Mouse (Mus musculus): ENCODE results near the gene Dennd6b. TPM values are rescaled to one million over a fixed set of nuclear protein-coding genes. Genes with fewer than 3 reads are reported as not detected.

The Dennd6b gene
- total RNA-seq, 2 experiments from 2014 or later, result 4.7 to 6.1 TPM

DNA sequence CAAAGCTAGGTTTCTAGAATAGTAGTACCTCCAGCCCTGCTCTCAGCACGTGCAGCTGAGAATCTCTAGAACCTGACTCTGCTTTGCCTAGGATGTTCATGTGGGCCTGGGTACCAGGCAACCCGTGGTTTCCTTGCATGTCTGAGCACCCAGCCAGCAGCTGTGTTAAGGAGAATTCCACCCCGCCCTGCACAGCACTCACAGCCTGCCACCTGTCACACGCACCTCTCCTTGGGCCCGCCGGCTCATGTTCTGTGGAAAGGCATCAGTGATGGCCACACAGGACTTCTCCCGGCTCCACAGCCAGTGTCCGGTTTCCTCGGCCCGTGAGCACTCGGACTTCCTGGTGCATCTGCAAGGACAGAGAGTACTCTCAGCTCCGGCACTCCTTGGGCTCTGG lies 30.8 kb downstream of the Dennd6b start:
- no peak for ATAC-seq (replicated peaks; ENCODE audit: poor library complexity, severe bottlenecking)

DNA sequence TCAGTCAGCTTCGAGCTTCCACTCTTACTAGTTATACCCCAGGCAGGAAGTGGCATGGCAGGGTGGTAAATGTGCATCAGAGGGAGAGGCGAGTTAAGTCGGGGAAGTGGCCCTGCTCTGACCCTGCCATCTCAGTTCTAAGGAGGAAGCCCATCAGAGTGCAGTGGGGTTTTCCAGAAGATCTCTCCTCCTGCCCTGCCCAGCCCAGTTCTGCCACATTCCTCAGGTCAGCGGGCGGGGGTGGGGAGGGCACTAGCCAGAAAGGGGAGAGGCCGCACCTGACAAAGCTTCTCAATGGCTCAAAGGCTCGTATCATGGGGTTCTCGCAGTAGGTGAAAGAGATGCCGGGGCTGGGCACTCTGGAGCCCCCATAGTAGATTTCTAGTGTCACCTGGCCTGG lies 34.9 kb downstream of the Dennd6b start:
- no peak for ATAC-seq (replicated peaks; ENCODE audit: poor library complexity, severe bottlenecking)

DNA sequence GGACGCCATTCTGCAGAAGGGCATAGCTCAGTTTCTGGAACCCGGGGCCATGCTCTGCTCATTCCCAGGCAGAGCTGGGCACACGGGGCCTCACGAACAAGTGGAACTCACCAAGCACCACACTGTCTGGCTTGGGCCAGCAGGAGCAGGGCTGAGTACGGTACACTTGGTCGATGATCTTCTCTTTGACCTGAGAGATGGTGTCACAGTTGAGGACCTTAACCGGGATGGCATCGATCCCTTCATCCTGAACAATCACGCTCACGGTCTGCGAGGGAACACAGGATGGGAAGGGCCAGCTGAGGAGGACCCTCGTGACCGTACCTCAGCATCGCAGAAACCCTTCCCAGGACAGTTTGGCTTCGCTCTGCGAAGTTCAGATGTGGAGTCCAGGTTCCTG lies 37.8 kb downstream of the Dennd6b start:
- no peak for ATAC-seq (replicated peaks; ENCODE audit: poor library complexity, severe bottlenecking)

GRCm38 (mm10) chr15:89157954-89158353 lies 38.3 kb downstream of the Dennd6b start:
- ATAC-seq (replicated peaks; ENCODE audit: poor library complexity, severe bottlenecking), result peak; percentile 88

DNA sequence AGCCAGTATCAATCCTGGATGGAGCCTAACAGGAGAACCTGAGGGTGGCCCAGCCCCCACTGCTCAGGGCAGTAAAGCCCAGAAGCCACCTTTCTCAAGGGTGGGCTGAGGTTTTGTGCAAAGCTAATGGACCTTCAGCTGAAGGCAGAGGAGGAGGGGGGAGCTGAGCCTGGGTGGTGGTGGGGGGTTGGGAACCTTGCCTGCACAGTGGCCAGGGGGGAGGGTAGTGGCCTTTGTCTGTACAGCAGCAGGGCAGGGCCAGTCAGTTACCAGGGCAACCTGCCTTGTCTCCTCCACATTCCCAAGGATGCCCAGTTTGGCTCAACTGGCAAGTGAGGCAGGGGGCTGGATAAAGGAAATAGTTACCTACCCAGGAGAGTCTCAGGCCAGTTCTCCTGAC lies 44.0 kb downstream of the Dennd6b start:
- ATAC-seq (replicated peaks; ENCODE audit: poor library complexity, severe bottlenecking), result no peak

DNA sequence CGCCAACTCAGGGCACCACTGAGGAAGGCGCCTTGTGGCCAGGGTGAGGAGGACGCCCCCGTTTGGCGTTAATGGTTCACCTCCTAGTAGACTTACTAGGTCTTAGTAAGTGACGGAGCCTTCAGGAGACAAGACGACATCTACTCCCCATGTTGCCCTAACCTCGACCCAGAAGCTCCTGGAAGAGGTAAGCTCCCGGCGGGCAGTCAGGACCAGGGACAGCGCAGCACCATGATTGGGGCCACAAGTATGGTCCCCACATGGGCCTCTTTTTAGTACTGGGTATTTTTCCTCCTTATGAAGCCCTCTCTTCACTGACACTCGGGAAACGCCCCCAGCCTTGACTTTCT lies 46.3 kb downstream of the Dennd6b start:
- ATAC-seq (replicated peaks; ENCODE audit: poor library complexity, severe bottlenecking), result peak; percentile 66

DNA sequence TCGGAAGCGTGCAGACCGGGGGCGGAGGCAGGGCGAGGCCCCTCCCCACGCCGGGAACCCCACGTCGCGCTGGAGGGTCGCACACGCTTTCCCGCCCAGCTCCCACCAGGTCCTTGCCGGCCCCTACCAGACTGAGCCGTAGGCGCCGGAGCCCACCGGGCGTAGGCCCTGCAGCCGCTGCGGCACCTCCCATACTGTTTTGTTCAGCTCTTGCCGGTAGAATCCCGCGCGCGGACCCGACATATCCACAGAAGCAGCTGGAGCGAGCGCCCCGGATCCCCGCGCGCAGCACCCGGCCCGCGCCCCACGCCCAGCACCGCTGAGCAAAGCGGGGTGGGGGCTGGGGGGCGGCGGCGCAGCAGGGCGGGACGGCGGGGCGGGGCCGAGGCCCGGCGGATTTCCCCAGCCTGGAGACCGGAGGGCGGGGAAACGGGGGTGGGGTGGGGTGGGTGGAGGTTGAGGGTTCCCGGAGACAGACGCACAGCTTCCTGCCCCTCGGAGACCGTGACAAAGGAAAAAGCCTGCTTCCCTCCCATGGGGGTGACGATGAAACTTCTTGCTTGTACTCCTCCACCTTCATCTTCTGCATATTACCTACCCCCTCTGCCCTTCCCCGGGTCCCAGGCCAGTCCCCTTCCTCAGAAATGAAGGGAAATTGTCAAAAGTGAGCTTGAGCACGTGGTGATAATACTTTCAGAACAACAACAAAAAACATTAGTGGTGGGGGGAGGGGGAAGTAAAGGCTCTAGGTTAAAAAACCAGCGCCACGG lies 46.8 kb downstream of the Dennd6b start, which contains the start of gene Mapk11:
Gene Mapk11 (minus strand): TSS at position 358 of the 770 bp plus-strand sequence.
- ATAC-seq (replicated peaks; ENCODE audit: poor library complexity, severe bottlenecking), result peak; percentile 50

DNA sequence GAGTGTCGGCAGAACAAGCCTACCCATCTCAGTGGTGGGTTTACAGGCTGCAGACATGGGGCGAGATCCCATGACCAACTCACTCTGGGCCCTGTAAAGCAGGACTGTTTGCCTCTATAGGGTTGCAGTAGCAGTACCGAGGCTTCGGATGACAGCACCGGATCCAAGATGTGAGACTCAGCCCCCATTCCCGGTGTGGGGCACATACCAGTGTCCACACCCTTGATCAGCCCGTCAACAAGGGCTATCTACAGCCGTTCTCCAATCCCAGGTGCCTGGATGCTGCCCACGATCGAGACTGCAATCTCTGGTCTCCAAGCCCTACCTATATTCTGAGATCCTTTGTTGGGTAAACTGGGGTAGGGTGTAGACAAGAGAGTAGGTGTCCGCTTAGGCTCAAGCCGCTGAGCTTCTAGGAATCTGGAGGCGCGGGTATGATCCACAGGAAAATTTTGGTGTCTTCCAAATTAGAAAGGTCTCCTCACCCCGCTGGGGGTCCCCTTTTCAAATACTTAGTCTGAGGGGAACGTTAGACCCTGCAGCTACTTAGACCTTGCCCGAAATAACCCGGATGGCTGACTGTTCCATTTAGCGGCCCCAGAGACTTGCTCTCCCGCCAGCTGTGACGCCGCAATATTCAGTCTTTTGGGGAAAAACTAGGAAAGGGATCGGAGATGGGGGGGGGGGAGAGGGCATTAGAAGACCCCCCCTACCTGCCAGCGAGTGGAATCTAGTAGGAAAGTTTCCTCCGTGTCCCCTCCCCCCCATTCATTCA lies 47.6 kb downstream of the Dennd6b start:
- no peak for ATAC-seq (replicated peaks; ENCODE audit: poor library complexity, severe bottlenecking)

DNA sequence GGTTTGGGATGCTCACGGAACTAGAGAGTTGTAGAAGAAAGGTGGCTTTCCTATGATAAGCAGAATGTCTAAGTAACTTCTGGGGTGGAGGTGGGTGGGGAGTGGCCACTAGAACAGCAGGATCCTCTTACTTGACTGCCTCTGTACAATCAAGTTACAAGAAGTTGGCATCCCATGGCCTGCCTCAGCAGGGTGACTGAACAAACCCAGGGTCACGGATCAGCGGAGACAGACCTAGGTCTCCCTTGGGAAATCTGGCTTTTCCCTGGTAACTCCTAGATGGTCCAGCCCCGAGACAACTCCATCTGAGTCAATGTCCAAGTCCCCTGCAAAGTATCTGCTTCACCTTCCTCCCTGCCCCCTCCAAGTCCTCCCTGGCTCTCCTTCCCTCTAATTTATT lies 48.4 kb downstream of the Dennd6b start:
- ATAC-seq (replicated peaks; ENCODE audit: poor library complexity, severe bottlenecking), result no peak

DNA sequence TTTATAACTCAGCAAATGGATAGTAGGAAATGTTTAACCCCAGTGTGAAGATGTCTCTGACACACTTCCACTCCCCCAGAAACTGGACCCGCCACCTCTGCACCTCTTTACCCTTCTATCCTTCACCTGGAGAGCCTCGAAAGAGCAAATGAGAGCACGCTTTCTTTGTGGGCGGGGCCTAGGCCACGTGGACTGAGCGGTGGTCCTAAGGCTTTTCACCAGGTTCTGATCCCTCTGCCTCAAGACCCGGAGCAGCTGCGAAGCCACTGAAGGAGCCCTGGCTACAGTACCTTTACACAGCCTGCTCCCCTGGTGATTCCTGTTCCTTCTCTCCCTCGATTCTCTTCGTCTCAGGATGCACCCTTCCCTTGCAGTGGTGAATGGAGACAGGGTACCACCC lies 48.8 kb downstream of the Dennd6b start:
- no peak for ATAC-seq (replicated peaks; ENCODE audit: poor library complexity, severe bottlenecking)

DNA sequence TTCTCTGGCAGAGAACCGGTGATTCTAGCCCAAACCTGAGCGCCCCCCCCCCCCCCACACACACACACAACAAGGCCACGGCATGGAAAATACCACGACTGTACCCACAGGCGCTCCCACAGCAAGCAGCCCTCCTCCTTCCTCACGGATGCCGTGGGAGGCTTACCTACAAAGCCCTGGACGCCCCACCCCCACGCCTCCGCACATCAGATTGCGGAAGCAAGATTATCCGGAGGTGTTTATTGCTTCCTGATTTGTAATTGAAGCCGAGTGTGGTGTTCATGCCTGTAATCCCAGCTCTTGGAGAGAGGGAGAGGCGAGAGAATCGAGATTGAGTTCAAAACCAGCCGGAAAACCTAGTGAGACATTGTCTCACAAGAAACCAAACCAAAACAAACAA lies 49.3 kb downstream of the Dennd6b start:
- peak; percentile 39 for ATAC-seq (replicated peaks; ENCODE audit: poor library complexity, severe bottlenecking)

DNA sequence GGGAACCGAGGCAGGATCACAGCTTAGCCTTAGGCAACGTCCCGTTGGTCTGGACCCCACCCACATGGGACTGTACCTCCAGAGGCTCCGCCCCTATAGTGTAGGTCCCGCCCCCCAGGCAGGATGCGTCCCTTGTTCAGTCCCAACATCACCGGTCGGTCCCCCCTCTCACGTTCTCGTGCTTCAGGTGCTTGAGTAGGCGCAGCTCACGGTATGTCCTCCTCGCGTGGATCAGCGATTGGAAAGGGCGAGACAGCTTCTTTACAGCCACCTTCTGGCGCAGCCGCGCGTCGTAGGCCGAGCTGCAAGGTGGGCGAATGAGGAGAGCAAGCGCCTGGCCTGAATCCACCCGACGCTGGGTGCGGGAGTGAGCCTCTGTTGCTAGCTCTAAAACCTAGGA lies 49.8 kb downstream of the Dennd6b start:
- peak; percentile 21; the same call in 1 of the 2 replicates for ATAC-seq (replicated peaks; ENCODE audit: poor library complexity, severe bottlenecking)

DNA sequence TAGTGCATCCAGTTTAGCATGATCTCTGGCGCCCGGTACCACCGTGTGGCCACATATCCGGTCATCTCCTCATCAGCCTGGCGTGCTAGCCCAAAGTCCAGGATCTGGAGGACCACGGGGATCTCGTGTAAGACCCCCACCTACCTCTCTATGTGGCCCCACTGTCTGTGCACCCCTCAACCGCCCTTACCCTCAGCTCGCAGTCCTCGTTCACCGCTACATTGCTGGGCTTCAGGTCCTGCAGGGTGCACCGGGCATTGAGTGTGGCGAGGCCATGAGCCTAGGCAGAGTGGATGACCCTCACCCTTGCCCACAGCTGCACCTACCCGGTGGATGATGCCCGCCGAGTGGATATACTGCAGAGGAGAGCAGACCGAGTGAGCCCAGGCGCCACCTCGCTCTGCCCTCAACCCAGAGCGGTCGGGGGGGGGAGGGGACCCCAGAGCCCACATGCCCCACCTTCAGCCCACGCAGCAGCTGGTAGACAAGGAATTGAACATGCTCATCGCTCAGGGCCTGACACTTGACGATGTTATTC lies 50.4 kb downstream of the Dennd6b start:
- ATAC-seq (replicated peaks; ENCODE audit: poor library complexity, severe bottlenecking), result no peak

- no peak for ATAC-seq (replicated peaks; ENCODE audit: poor library complexity, severe bottlenecking)
These were observed 51.3 kb downstream of the Dennd6b start for GRCm38 (mm10) chr15:89144965-89145364.

DNA sequence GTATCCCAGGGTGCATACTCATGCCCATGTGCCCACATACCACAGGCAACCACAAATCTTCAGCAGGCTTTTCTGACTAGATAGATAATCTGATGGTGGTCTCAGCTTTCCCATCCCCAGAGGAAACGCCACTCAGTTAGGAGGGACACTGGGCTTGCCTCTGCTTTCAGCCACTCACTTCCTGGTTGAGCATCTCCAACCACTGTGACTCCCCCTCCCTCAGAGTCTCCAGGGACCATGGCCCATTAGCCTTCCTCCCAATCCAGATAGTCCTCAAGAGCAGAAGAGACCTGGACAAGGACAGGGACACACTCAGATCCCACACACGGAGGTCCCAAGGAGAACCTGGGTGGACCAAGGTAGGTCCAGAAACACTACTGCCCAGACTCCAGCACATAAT lies 53.2 kb downstream of the Dennd6b start:
- no peak for ATAC-seq (replicated peaks; ENCODE audit: poor library complexity, severe bottlenecking)

- no peak for ATAC-seq (replicated peaks; ENCODE audit: poor library complexity, severe bottlenecking)
These were observed 54.4 kb downstream of the Dennd6b start for GRCm38 (mm10) chr15:89141905-89142304.

GRCm38 (mm10) chr15:89141443-89141842 lies 54.9 kb downstream of the Dennd6b start:
- ATAC-seq (replicated peaks; ENCODE audit: poor library complexity, severe bottlenecking), result no peak

GRCm38 (mm10) chr15:89140659-89141252 lies 55.5 kb downstream of the Dennd6b start, which contains the start of gene Mapk12:
Mapk12 (minus strand) TSS chr15:89140703.
- 0 out of 2 replicates have a peak, but pooled peaks have one; percentile 11 for ATAC-seq (replicated peaks; ENCODE audit: poor library complexity, severe bottlenecking)

GRCm38 (mm10) chr15:89140048-89140658 lies 56.1 kb downstream of the Dennd6b start:
- ATAC-seq (replicated peaks; ENCODE audit: poor library complexity, severe bottlenecking), result peak; percentile 7; the same call in 1 of the 2 replicates

DNA sequence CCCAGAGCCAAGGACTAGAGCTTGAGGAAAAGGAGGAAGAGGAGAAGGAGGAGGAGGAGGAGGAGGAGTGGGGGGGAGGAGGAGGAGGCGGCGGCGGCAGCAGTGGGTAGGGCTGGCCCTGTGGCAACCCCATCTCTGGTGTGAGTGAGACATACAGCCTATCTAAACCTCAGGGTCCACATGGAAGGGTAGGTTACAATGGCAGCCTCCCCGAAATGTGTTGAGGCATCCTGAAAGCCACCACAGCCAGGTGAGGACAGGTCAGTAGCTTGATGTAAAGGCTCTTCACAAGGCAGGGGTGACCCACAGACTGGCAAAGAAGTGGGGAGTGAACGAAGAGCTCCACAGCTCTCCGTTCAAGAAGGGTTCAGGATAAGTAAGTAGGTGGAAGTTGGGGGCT lies 57.8 kb downstream of the Dennd6b start:
- ATAC-seq (replicated peaks; ENCODE audit: poor library complexity, severe bottlenecking), result no peak

- no peak for ATAC-seq (replicated peaks; ENCODE audit: poor library complexity, severe bottlenecking)
These were observed 58.3 kb downstream of the Dennd6b start for GRCm38 (mm10) chr15:89138046-89138405.

Data from granulocyte monocyte progenitor cell, adult 5-6 weeks (primary cell).